Mouse (Mus musculus) cerebellum, postnatal 25 days (tissue): ENCODE data around the gene Btbd35f9.
"Not testable (repeated sequence)": the region's sequence is repeated elsewhere in the genome, so short reads cannot be mapped to it uniquely, and the experiment has no call there.

Experiments used
- DNase-seq, 2 experiments: peaks; one replicate each; pipeline ENCODE4 v3.0.0; 2021; ENCODE audit warnings: mixed read lengths in 2 of 2

Gene Btbd35f9

GRCm38 (mm10) chrX:34161399-34161798, at the start of gene Btbd35f9:
Gene Btbd35f9, minus strand, starts transcription at chrX:34161499.
- DNase-seq, result not testable (repeated sequence)
